In genomic region chr11:76363636-76364035, GRCm38 (mm10) we compare ENCODE assay signal across 9 mouse cellular contexts. TPM values are rescaled to one million over a fixed set of nuclear protein-coding genes. Genes with fewer than 3 reads are reported as not detected.
A peak's percentile ranks its signal among the peaks of the same experiment; 100 is the strongest.
DNase-seq lines count a peak whose midpoint lies in the region; ATAC-seq and TF ChIP-seq lines count a peak whose summit lies in the region.
"Had no signal": no experiment of that assay in that cellular context is flagged by ENCODE, and none has a peak within 500 bp of the region (broad histone marks: within the 10 kb centered on the region; RNA-seq: fewer than 3 reads in every experiment).

No protein-coding gene starts in this region.

- no peak for TF ChIP-seq CTCF in cerebellum, adult 2 months (IDR thresholded peaks at IDR 0.05; ENCODE audit: borderline replicate concordance, insufficient read depth, low read depth, low read length)
- TF ChIP-seq CTCF in liver, adult 2 months (IDR thresholded peaks at IDR 0.05; ENCODE audit: low read depth, low read length), result no peak

- 8% methylated on average over 9 of the region's 9 CpGs for WGBS in cerebellum, adult 2 months
- WGBS in liver, adult 2 months, result 61% methylated on average over 9 of the region's 9 CpGs
- WGBS in liver, embryonic 12.5 days (ENCODE audit: insufficient replicate concordance), result 61% methylated on average over 9 of the region's 9 CpGs
- 21% methylated on average over 9 of the region's 9 CpGs for WGBS in intestine, embryonic 14.5 days

- no peak overlapping the region for H3K4me3 ChIP-seq in cerebellum, adult 2 months (replicated peaks; ENCODE audit: insufficient read depth, low read depth, low read length)
- no peak overlapping the region for H3K4me3 ChIP-seq in liver, adult 2 months (ENCODE audit: insufficient read depth, low read depth, low read length)
- H3K4me3 ChIP-seq in liver, embryonic 12.5 days, result no peak overlapping the region
- H3K4me3 ChIP-seq in intestine, embryonic 14.5 days (ENCODE audit: low read depth, low read length), result no peak overlapping the region
- H3K4me3 ChIP-seq: liver, embryonic 15.5 days had no signal

- no peaks in the 10 kb centered on the region for H3K36me3 ChIP-seq in liver, adult 2 months (ENCODE audit: control insufficient read depth, insufficient read depth, low read length)
- no peaks in the 10 kb centered on the region for H3K36me3 ChIP-seq in liver, embryonic 12.5 days
- 0 out of 2 replicates have a peak, but pooled peaks cover 3% of the 10 kb centered on the region for H3K36me3 ChIP-seq in intestine, embryonic 14.5 days (ENCODE audit: control insufficient read depth, insufficient read depth, low read length)
- H3K36me3 ChIP-seq: liver, embryonic 15.5 days had no signal

- no peaks in the 10 kb centered on the region for H3K79me2 ChIP-seq in liver, adult 2 months (ENCODE audit: control insufficient read depth, insufficient read depth, low read length)

- peak overlapping the region; percentile 24; the same call in 1 of the 2 replicates for H3K27ac ChIP-seq in cerebellum, adult 2 months (ENCODE audit: insufficient read depth, low read length)
- H3K27ac ChIP-seq in liver, adult 2 months (replicated peaks; ENCODE audit: insufficient read depth, low read depth, low read length), result 0 out of 2 replicates have a peak overlapping the region, but pooled peaks have one; percentile 27
- H3K27ac ChIP-seq in liver, embryonic 12.5 days, result no peak overlapping the region
- H3K27ac ChIP-seq in intestine, embryonic 14.5 days (ENCODE audit: low read depth), result peak overlapping the region; percentile 55
- H3K27ac ChIP-seq: liver, embryonic 15.5 days had no signal

- H3K4me1 ChIP-seq in cerebellum, adult 2 months (ENCODE audit: control insufficient read depth, insufficient read depth, low read length), result peaks cover 22% of the 10 kb centered on the region
- peaks cover 3% of the 10 kb centered on the region for H3K4me1 ChIP-seq in liver, adult 2 months (ENCODE audit: control insufficient read depth, insufficient read depth, low read length)
- no peaks in the 10 kb centered on the region for H3K4me1 ChIP-seq in liver, embryonic 12.5 days
- peaks cover 54% of the 10 kb centered on the region for H3K4me1 ChIP-seq in intestine, embryonic 14.5 days (replicated peaks; ENCODE audit: control insufficient read depth, insufficient read depth, low read length)
- H3K4me1 ChIP-seq: liver, embryonic 15.5 days had no signal

- TF ChIP-seq POLR2A in cerebellum, adult 2 months (IDR thresholded peaks at IDR 0.05; ENCODE audit: borderline replicate concordance, insufficient read depth, low read length), result no peak
- no peak for TF ChIP-seq POLR2A in liver, adult 2 months (IDR thresholded peaks at IDR 0.05; ENCODE audit: extremely low read depth, insufficient read depth, low read length)

- no peak overlapping the region for H3K4me2 ChIP-seq in liver, embryonic 12.5 days
- H3K4me2 ChIP-seq in intestine, embryonic 14.5 days (ENCODE audit: low read length), result 0 out of 2 replicates have a peak overlapping the region, but pooled peaks have one; percentile 12
- H3K4me2 ChIP-seq: liver, embryonic 15.5 days had no signal

- no peak for ATAC-seq in liver, embryonic 12.5 days
- ATAC-seq in intestine, embryonic 14.5 days (replicated peaks; ENCODE audit: low FRiP score, low TSS enrichment, low read depth), result no peak

- H3K9me3 ChIP-seq in liver, embryonic 12.5 days (replicated peaks), result no peaks in the 10 kb centered on the region
- no peaks in the 10 kb centered on the region for H3K9me3 ChIP-seq in intestine, embryonic 14.5 days (ENCODE audit: control insufficient read depth, low read length)
- H3K9me3 ChIP-seq: liver, embryonic 15.5 days had no signal

- no peak overlapping the region for H3K9ac ChIP-seq in liver, adult 2 months (ENCODE audit: low read depth, low read length)
- no peak overlapping the region for H3K9ac ChIP-seq in liver, embryonic 12.5 days
- no peak overlapping the region for H3K9ac ChIP-seq in intestine, embryonic 14.5 days (ENCODE audit: low read length)
- H3K9ac ChIP-seq: liver, embryonic 15.5 days had no signal

- no peaks in the 10 kb centered on the region for H3K27me3 ChIP-seq in cerebellum, adult 2 months (ENCODE audit: control insufficient read depth, insufficient read depth, low read length)
- H3K27me3 ChIP-seq in liver, adult 2 months (ENCODE audit: control insufficient read depth, insufficient read depth, low read length), result no peaks in the 10 kb centered on the region
- H3K27me3 ChIP-seq in liver, embryonic 12.5 days (replicated peaks), result no peaks in the 10 kb centered on the region
- no peaks in the 10 kb centered on the region for H3K27me3 ChIP-seq in intestine, embryonic 14.5 days (replicated peaks; ENCODE audit: control insufficient read depth, insufficient read depth, low read length)
- H3K27me3 ChIP-seq: liver, embryonic 15.5 days had no signal

- DNase-seq in cerebellum, adult 2 months, result peak in 1 of 2 experiments; percentile 58
- DNase-seq in cerebellum, adult 9-11 months, result no peak
- DNase-seq in liver, adult 2 months (ENCODE audit: extremely low read depth, low read depth, low spot score), result no peak
- no peak for DNase-seq in intestine, embryonic 14.5 days (ENCODE audit: low spot score)
- peak; percentile 32 for DNase-seq in skeletal muscle tissue, adult 2 months (ENCODE audit: low read depth, low spot score)
- no peak for DNase-seq in testis, postnatal 14 days (ENCODE audit: low spot score)
- no peak for DNase-seq in c-Kit-positive CD71-positive TER-119-positive erythroid progenitor cells, embryonic 14.5 days (ENCODE audit: low spot score)

RNA-seq across cellular contexts. Expression of gene Nxn, which starts 35.3 kb away (rescaled TPM):
- polyA plus RNA-seq in cerebellum, adult 2 months (2012; rRNA removed), result 24.3 and 29.8 TPM in 2 replicates
- 1.0 and 2.2 TPM in 2 replicates for total RNA-seq in liver, adult 2 months (2014; rRNA removed)
- 1.3 and 1.6 TPM in 2 replicates for polyA plus RNA-seq in liver, adult 2 months (2012; rRNA removed)
- 6.0 and 6.9 TPM in 2 replicates for polyA plus RNA-seq in liver, embryonic 12.5 days (2016; fragmentation: Nextera tagmentation; extraction: Ambion mirVana)
- polyA plus RNA-seq in intestine, embryonic 14.5 days (2014; fragmentation: Nextera tagmentation; extraction: Ambion mirVana), result 45.8 and 51.4 TPM in 2 replicates

RNA-seq across cellular contexts. Expression of gene Timm22, which starts 43.1 kb away (rescaled TPM):
- polyA plus RNA-seq in cerebellum, adult 2 months (2012; rRNA removed), result 27.2 and 33.7 TPM in 2 replicates
- total RNA-seq in liver, adult 2 months (2014; rRNA removed), result 7.9 and 12.4 TPM in 2 replicates
- polyA plus RNA-seq in liver, adult 2 months (2012; rRNA removed), result 6.0 and 7.5 TPM in 2 replicates
- 59.4 and 63.6 TPM in 2 replicates for polyA plus RNA-seq in liver, embryonic 12.5 days (2016; fragmentation: Nextera tagmentation; extraction: Ambion mirVana)
- polyA plus RNA-seq in intestine, embryonic 14.5 days (2014; fragmentation: Nextera tagmentation; extraction: Ambion mirVana), result 117 and 119 TPM in 2 replicates
